ENCODE assay signal across 23 mouse cellular contexts in the genomic region with DNA sequence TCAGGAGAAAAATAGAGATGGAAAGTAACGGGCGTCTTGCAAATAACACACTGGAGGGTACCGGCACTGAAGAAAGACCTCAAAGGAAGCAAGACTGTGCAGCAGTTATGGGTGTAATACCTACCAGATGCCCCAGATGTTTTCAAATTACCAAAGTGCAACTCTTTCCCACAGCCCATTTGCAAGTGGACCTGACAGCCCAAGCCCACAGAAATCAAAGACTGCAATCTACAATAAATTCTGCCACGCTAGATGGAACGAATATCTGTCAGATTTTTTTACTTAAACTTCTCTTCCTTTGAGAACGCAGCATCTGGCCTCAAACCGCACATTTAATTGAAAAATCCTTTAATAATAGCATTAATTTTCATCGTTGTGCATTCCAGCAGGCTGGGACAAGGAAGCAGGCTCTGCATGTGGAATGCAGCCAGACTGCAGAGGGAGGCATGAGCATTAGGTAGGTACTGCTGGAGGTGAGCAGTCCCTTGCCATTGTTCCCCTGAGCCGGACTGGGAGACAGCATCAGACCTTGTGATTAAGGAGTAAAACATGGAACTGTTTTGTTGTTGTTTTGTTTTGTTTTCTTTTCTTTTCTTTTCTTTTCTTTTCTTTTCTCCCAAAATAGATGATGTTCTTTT.
DNase-seq lines count a peak whose midpoint lies in the region; ATAC-seq and TF ChIP-seq lines count a peak whose summit lies in the region.
"Had no signal": no experiment of that assay in that cellular context is flagged by ENCODE, and none has a peak within 500 bp of the region (broad histone marks: within the 10 kb centered on the region; RNA-seq: fewer than 3 reads in every experiment).

No protein-coding gene starts in this region.

- no peaks in the 10 kb centered on the region for H3K4me1 ChIP-seq in hindbrain, embryonic 11.5 days (replicated peaks; ENCODE audit: control insufficient read depth, insufficient read depth, low read length)
- H3K4me1 ChIP-seq in hindbrain, postnatal 0 days (ENCODE audit: insufficient read depth, low read length), result peaks cover 5% of the 10 kb centered on the region; the same call in 1 of the 2 replicates
- H3K4me1 ChIP-seq in embryonic facial prominence, embryonic 15.5 days, result peaks cover 8% of the 10 kb centered on the region
- peaks cover 24% of the 10 kb centered on the region for H3K4me1 ChIP-seq in limb, embryonic 13.5 days

- ATAC-seq in hindbrain, embryonic 11.5 days (ENCODE audit: low FRiP score), result no peak
- ATAC-seq in hindbrain, postnatal 0 days, result no peak
- no peak for ATAC-seq in embryonic facial prominence, embryonic 15.5 days (ENCODE audit: insufficient number of reproducible peaks, low FRiP score, low TSS enrichment, low read depth)
- peak; percentile 81; the same call in 1 of the 2 replicates for ATAC-seq in limb, embryonic 13.5 days (ENCODE audit: low FRiP score, low read depth)
- ATAC-seq in megakaryocyte-erythroid progenitor cell, adult 5-6 weeks (replicated peaks; ENCODE audit: low FRiP score, low TSS enrichment, poor library complexity, severe bottlenecking), result no peak
- ATAC-seq: CD4-positive, CD25-positive, alpha-beta regulatory T cell, adult 4 months; forebrain, postnatal 0 days; lung, postnatal 0 days; midbrain, embryonic 15.5 days; Patski had no signal

- H3K27me3 ChIP-seq in hindbrain, embryonic 11.5 days (ENCODE audit: control insufficient read depth, insufficient read depth, low read length), result no peaks in the 10 kb centered on the region
- H3K27me3 ChIP-seq in hindbrain, postnatal 0 days (ENCODE audit: insufficient read depth, low read length), result no peaks in the 10 kb centered on the region
- no peaks in the 10 kb centered on the region for H3K27me3 ChIP-seq in embryonic facial prominence, embryonic 15.5 days
- no peaks in the 10 kb centered on the region for H3K27me3 ChIP-seq in limb, embryonic 13.5 days
- H3K27me3 ChIP-seq: limb, embryonic 15.5 days; midbrain, embryonic 15.5 days; neural tube, embryonic 15.5 days; Patski had no signal

- no peak overlapping the region for H3K4me3 ChIP-seq in hindbrain, embryonic 11.5 days (ENCODE audit: low read depth, low read length)
- no peak overlapping the region for H3K4me3 ChIP-seq in hindbrain, postnatal 0 days (ENCODE audit: low read length)
- H3K4me3 ChIP-seq in embryonic facial prominence, embryonic 15.5 days (replicated peaks), result no peak overlapping the region
- no peak overlapping the region for H3K4me3 ChIP-seq in limb, embryonic 13.5 days
- H3K4me3 ChIP-seq: gastrocnemius, adult 2 months; limb, embryonic 15.5 days; midbrain, embryonic 15.5 days; myocyte; neural tube, embryonic 15.5 days had no signal

- H3K9me3 ChIP-seq in hindbrain, embryonic 11.5 days (ENCODE audit: control insufficient read depth, low read length), result no peaks in the 10 kb centered on the region
- H3K9me3 ChIP-seq in hindbrain, postnatal 0 days (ENCODE audit: low read length), result no peaks in the 10 kb centered on the region
- no peaks in the 10 kb centered on the region for H3K9me3 ChIP-seq in embryonic facial prominence, embryonic 15.5 days (replicated peaks)
- no peaks in the 10 kb centered on the region for H3K9me3 ChIP-seq in limb, embryonic 13.5 days
- H3K9me3 ChIP-seq: limb, embryonic 15.5 days; midbrain, embryonic 15.5 days; neural tube, embryonic 15.5 days had no signal

- peak overlapping the region; percentile 37; the same call in 1 of the 2 replicates for H3K27ac ChIP-seq in hindbrain, embryonic 11.5 days (ENCODE audit: low read depth, low read length)
- H3K27ac ChIP-seq in hindbrain, postnatal 0 days, result no peak overlapping the region
- no peak overlapping the region for H3K27ac ChIP-seq in embryonic facial prominence, embryonic 15.5 days (replicated peaks)
- no peak overlapping the region for H3K27ac ChIP-seq in limb, embryonic 13.5 days
- H3K27ac ChIP-seq: gastrocnemius, adult 2 months; limb, embryonic 15.5 days; midbrain, embryonic 15.5 days; neural tube, embryonic 15.5 days had no signal

- DNase-seq in embryo, embryonic 11 days, result peak; percentile 54
- no peak for DNase-seq in embryo, embryonic 10 days (ENCODE audit: low spot score)
- no peak for DNase-seq in hindbrain, embryonic 11.5 days (ENCODE audit: low spot score)
- DNase-seq in hindbrain, postnatal 0 days (ENCODE audit: low spot score), result no peak
- DNase-seq in urinary bladder, adult 2 months (ENCODE audit: low spot score), result no peak
- DNase-seq: adrenal gland, postnatal 10 days; cerebellum, adult 9-11 months; forebrain, postnatal 0 days; gastrocnemius, adult 2 months; heart, postnatal 10 days; kidney, adult 9 months; spleen, adult 18-20 months; thymus, postnatal 36 days had no signal

- no peak overlapping the region for H3K9ac ChIP-seq in hindbrain, embryonic 11.5 days (ENCODE audit: low read depth, low read length)
- no peak overlapping the region for H3K9ac ChIP-seq in hindbrain, postnatal 0 days (replicated peaks; ENCODE audit: low read length)
- no peak overlapping the region for H3K9ac ChIP-seq in embryonic facial prominence, embryonic 15.5 days
- no peak overlapping the region for H3K9ac ChIP-seq in limb, embryonic 13.5 days
- H3K9ac ChIP-seq: forebrain, postnatal 0 days; limb, embryonic 15.5 days; midbrain, embryonic 15.5 days; neural tube, embryonic 15.5 days had no signal

- no peak for TF ChIP-seq CTCF in hindbrain, postnatal 0 days (IDR thresholded peaks at IDR 0.05; ENCODE audit: low read depth)

- H3K36me3 ChIP-seq in hindbrain, embryonic 11.5 days (ENCODE audit: control insufficient read depth, insufficient read depth, low read length), result no peaks in the 10 kb centered on the region
- H3K36me3 ChIP-seq in hindbrain, postnatal 0 days (ENCODE audit: insufficient read depth, low read length), result no peaks in the 10 kb centered on the region
- H3K36me3 ChIP-seq in embryonic facial prominence, embryonic 15.5 days, result no peaks in the 10 kb centered on the region
- no peaks in the 10 kb centered on the region for H3K36me3 ChIP-seq in limb, embryonic 13.5 days
- H3K36me3 ChIP-seq: limb, embryonic 15.5 days; midbrain, embryonic 15.5 days; neural tube, embryonic 15.5 days had no signal

- no peak overlapping the region for H3K4me2 ChIP-seq in hindbrain, embryonic 11.5 days (replicated peaks; ENCODE audit: low read depth, low read length)
- H3K4me2 ChIP-seq in hindbrain, postnatal 0 days (ENCODE audit: low read depth, low read length), result no peak overlapping the region
- H3K4me2 ChIP-seq in embryonic facial prominence, embryonic 15.5 days (replicated peaks), result peak overlapping the region; percentile 3; the same call in 1 of the 2 replicates
- H3K4me2 ChIP-seq in limb, embryonic 13.5 days (replicated peaks), result peak overlapping the region; percentile 17
- H3K4me2 ChIP-seq: limb, embryonic 15.5 days; midbrain, embryonic 15.5 days; neural tube, embryonic 15.5 days had no signal

- 65% methylated on average over 9 of the region's 9 CpGs for WGBS in hindbrain, embryonic 11.5 days
- 49% methylated on average over 9 of the region's 9 CpGs for WGBS in hindbrain, postnatal 0 days
- 18% methylated on average over 9 of the region's 9 CpGs for WGBS in embryonic facial prominence, embryonic 15.5 days
- WGBS in limb, embryonic 13.5 days, result 11% methylated on average over 9 of the region's 9 CpGs

Comparison
In these comparisons a context has a peak if more than half of its experiments do, and no peak if none do; other contexts are left out.
1. H3K4me2 ChIP-seq: peak in embryonic facial prominence, embryonic 15.5 days (single experiment) and limb, embryonic 13.5 days (single experiment); none in hindbrain, embryonic 11.5 days (single experiment) and hindbrain, postnatal 0 days (single experiment).